Mouse (Mus musculus): ENCODE data around the gene Zscan21.

DNA sequence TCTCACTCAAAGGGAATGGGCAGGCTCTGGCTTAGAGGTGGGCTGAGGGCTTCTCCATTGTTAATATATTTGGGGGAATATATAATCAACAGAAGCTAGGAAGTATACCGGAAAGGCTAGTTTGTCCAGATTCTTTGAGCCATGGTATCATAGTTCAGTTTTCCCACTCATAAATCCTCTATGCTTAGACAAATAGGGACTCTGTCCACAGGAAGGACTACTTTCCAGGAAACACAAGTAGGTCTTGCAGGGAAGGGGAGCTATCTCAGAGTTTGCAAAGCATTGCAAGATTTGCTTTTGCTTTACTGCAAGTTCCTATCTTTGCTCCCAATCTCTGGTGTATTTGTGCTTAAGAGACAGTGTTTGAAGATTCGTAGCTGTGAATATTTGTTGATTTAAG, 11.7 kb upstream of the Zscan21 start:
- TF ChIP-seq CTCF (IDR thresholded peaks at IDR 0.05; ENCODE audit: low read depth, low read length) (no peak), POLR2A (IDR thresholded peaks at IDR 0.05; ENCODE audit: insufficient read depth, low read length) (no peak)

Measured in ES-Bruce4 (cell line).